Mouse (Mus musculus) midbrain, embryonic 12.5 days (tissue): ENCODE data around the gene Sarnp. TPM values are rescaled to one million over a fixed set of nuclear protein-coding genes. Genes with fewer than 3 reads are reported as not detected.
A peak's percentile ranks its signal among the peaks of the same experiment; 100 is the strongest.

ENCODE experiments used
- ATAC-seq: fragments of 200-750 bp; cut with Nextera tagmentation; 2 replicates; pipeline ENCODE4 v1.8.0; 2017; ENCODE audit warnings: low read depth, moderate TSS enrichment, moderate library complexity; ENCODE audit not compliant: low FRiP score
- H3K27ac ChIP-seq: fragments of 300-500 bp; sonication (generic); replicated peaks from 2 replicates; pipeline ENCODE4 v1.5.1; 2016; ENCODE audit warnings: mild to moderate bottlenecking
- H3K27me3 ChIP-seq: fragments of 300-500 bp; sonication (generic); 2 replicates; pipeline ENCODE4 v1.6.1; 2016; ENCODE audit warnings: mild to moderate bottlenecking
- H3K36me3 ChIP-seq: fragments of 300-500 bp; sonication (generic); 2 replicates; pipeline ENCODE4 v1.6.1; 2016
- H3K4me1 ChIP-seq: fragments of 300-500 bp; sonication (generic); 2 replicates; pipeline ENCODE4 v1.6.1; 2016
- H3K4me2 ChIP-seq: fragments of 300-500 bp; sonication (generic); replicated peaks from 2 replicates; pipeline ENCODE4 v1.6.1; 2016; ENCODE audit warnings: mild to moderate bottlenecking, moderate library complexity
- H3K4me3 ChIP-seq: fragments of 300-500 bp; sonication (generic); 2 replicates; pipeline ENCODE4 v1.5.1; 2016; ENCODE audit warnings: mild to moderate bottlenecking
- H3K9ac ChIP-seq: fragments of 300-500 bp; sonication (generic); replicated peaks from 2 replicates; pipeline ENCODE4 v1.6.1; 2016; ENCODE audit warnings: mild to moderate bottlenecking, moderate library complexity
- H3K9me3 ChIP-seq: fragments of 300-500 bp; sonication (generic); 2 replicates; pipeline ENCODE4 v1.6.1; 2016; ENCODE audit warnings: mild to moderate bottlenecking
- WGBS: fragments of 180-500 bp; shearing (Covaris S2); methylation state at CpG from one replicate; pipeline ENCODE4 v1.1.7; 2016; 5-methylcytosine and 5-hydroxymethylcytosine counted together
- polyA plus RNA-seq: library from polyadenylated mRNA; unstranded; fragments of >200 nt; fragmentation: Nextera tagmentation; extraction: Ambion mirVana; gene quantifications from 2 replicates; pipeline ENCODE4 v1.2.1, GENCODE M21; 2016

Gene Sarnp
- polyA plus RNA-seq, 1 experiment from 2014 or later = 217 TPM

DNA sequence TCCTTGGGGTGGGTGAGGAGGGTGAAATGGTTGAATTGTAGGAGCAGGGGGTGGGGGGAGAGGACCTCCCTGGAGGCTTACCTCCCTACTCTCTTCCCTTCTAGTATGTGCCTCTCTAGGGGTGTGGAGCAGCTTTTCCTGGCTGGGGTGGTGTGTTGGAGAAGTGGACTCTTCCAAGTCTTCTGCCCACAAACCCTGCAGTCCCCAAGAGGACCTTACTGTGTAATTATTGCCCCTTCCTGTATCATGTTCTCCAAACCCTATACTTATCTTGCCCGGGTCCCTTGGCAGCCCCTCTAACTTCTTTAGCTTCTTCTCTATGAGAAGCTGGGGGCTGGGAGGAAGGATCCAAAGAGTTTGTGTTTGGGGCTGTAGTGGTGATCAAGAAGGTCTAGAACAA is 79.7 kb downstream of the Sarnp start:
- H3K9me3 ChIP-seq = no peaks in the 10 kb centered on the region
- 70% methylated on average over 1 of the region's 1 CpGs for WGBS
- no peak overlapping the region for H3K4me2 ChIP-seq
- ATAC-seq = no peak
- no peaks in the 10 kb centered on the region for H3K36me3 ChIP-seq
- no peak overlapping the region for H3K9ac ChIP-seq
- peaks cover 42% of the 10 kb centered on the region for H3K27me3 ChIP-seq
- H3K4me3 ChIP-seq = no peak overlapping the region
- peaks cover 13% of the 10 kb centered on the region for H3K4me1 ChIP-seq
- no peak overlapping the region for H3K27ac ChIP-seq

DNA sequence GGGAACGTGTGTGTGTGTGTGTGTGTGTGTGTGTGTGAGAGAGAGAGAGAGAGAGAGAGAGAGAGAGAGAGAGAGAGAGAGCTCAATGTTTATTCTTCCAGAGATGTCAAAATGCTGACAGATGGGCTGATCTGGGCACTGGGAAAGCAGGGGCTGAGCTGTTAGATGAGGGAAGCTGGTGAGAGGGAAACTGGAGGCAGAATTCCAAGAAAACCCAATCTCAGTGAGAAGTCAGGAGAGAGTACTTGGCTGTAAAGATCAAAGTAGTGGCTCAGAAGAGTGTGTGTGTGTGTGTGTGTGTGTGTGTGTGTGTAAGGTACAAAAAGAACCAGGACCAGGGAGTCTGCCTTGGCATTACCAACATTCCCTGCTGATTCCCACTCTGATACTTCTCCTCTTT is 80.4 kb downstream of the Sarnp start:
- H3K4me2 ChIP-seq = no peak overlapping the region
- H3K27ac ChIP-seq = no peak overlapping the region
- H3K4me1 ChIP-seq = peaks cover 10% of the 10 kb centered on the region
- WGBS = 36% methylated on average over 1 of the region's 1 CpGs
- H3K4me3 ChIP-seq = no peak overlapping the region
- no peaks in the 10 kb centered on the region for H3K9me3 ChIP-seq
- H3K36me3 ChIP-seq = no peaks in the 10 kb centered on the region
- peaks cover 42% of the 10 kb centered on the region for H3K27me3 ChIP-seq
- H3K9ac ChIP-seq = no peak overlapping the region
- ATAC-seq = no peak

DNA sequence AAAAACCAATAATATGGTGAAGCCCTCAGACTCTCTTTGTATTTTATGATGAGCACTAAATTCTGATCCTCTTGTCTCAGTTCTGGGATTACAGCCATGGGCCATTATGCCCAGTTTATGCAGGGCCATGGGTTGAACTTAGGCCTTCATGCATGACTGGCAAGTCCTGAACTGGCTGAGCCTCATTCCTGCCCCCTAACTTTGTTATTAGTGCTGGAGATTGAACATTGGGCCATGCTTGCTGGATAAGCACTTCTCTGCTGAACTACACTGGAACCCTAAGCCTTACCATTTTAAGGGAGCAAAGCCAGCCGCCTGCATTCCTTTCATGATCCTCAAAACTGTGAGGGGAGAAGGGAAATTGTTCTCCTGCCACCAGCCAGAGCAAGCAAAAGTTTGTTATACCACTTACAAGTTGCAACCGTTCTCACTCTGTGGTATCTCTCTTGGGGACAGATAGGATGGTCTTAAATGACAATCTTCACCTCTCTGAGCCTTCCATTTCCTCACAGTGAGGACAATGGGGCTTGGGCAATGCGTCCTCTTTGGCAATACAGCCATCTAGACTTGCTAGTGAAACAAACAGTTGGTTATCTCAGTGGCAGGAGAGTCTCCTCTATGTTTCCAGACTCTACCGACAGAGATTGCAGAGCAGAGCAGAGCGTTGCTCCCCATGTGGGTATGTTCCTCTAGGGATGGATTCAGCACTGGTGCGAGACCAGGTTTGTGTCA is 82.8 kb downstream of the Sarnp start:
- Histone ChIP-seq H3K27ac (no peak overlapping the region), H3K4me1 (0 out of 2 replicates have a peak, but pooled peaks cover 5% of the 10 kb centered on the region), H3K27me3 (peaks cover 28% of the 10 kb centered on the region), H3K4me3 (no peak overlapping the region), H3K4me2 (no peak overlapping the region), H3K9ac (no peak overlapping the region), H3K9me3 (no peaks in the 10 kb centered on the region), H3K36me3 (no peaks in the 10 kb centered on the region)
- WGBS = 79% methylated on average over 6 of the region's 6 CpGs
- ATAC-seq = no peak

DNA sequence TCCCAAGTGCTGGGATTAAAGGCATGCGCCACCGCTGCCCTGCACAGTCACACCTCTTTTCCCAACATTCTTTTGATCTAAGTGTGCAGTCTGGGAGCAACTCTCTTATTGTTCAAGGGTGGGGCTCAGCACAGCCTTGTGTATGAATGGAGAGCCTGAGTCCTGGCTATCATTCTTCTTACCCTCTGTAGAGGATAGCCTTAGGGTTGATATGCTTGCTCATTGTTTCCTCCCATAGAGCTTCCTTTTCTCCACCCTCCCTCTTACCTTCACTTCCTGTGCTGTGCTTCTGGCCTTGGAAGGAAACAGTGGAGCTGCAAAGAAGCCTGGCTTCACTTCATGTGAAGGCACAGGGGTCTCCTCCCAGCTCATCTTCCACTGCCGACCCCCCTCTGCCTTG is 83.6 kb downstream of the Sarnp start, which contains the start of gene Cd63:
Gene Cd63 (plus strand): TSS at position 292 of the 400 bp plus-strand sequence.
- H3K27ac ChIP-seq = no peak within 1 kb of the TSS
- H3K4me3 ChIP-seq = no peak within 1 kb of the TSS
- H3K9ac ChIP-seq = no peak within 1 kb of the TSS
- WGBS = 91% methylated on average over 3 of the region's 3 CpGs
- no peaks in the 10 kb centered on the region for H3K9me3 ChIP-seq
- H3K4me1 ChIP-seq = 0 out of 2 replicates have a peak, but pooled peaks cover 5% of the 10 kb centered on the region
- H3K27me3 ChIP-seq = peaks cover 23% of the 10 kb centered on the region
- H3K36me3 ChIP-seq = no peaks in the 10 kb centered on the region
- no peak within 1 kb of the TSS for H3K4me2 ChIP-seq
- no peak for ATAC-seq

DNA sequence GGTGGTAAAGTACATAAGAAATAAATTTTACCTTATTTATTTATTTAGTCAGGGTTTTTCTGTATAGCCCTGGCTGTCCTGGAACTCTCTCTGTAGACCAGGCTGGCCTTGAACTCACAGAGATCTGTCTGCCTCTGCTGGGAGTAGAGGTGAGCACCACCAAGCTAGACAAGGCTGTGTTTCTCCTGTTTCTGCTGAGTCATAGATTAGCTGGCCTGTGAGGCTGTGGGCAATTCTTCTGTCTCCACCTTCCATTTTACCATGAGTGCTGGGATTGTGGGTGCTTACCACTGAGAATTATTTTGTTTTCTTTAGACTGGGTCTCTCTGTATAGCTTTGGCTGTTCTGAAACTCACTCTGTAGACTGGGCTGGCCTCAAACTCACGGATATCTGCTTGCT is 84.3 kb downstream of the Sarnp start:
- Histone ChIP-seq H3K36me3 (no peaks in the 10 kb centered on the region), H3K9me3 (no peaks in the 10 kb centered on the region), H3K27me3 (peaks cover 16% of the 10 kb centered on the region), H3K27ac (no peak overlapping the region), H3K4me2 (no peak overlapping the region), H3K4me1 (no peaks in the 10 kb centered on the region), H3K4me3 (no peak overlapping the region), H3K9ac (no peak overlapping the region)
- ATAC-seq = no peak
- 74% methylated on average over 1 of the region's 1 CpGs for WGBS

DNA sequence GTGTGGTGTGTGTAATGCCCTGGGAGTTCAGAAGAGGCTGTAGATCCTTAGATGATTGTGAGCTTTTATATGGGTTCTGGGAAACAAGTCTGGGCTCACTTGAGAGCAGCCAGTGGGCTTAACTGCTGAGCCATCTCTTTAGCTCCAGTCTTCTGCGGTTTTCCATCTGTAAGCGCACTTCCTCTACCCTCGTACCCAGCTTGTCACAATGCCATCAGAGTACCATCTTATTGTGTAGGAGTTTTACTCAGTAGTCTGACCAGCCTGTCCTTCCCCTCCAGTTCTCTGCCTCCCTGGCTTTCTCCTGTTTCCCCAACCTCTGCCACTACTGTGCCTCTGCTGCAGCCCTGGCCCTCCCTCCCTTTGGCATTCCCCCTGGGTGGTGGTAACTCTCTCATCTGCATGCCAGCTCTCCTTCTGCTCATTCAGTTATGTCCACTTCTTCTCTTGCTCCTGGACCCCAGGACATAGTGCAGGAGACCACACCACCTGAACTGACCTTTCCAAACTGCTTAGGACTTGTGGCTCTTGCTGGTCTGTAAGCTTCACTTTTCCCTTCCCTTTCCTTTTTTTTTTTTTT is 85.4 kb downstream of the Sarnp start:
- no peak overlapping the region for H3K4me2 ChIP-seq
- ATAC-seq = no peak
- H3K9me3 ChIP-seq = no peaks in the 10 kb centered on the region
- no peaks in the 10 kb centered on the region for H3K4me1 ChIP-seq
- WGBS = 84% methylated on average over 3 of the region's 3 CpGs
- H3K9ac ChIP-seq = no peak overlapping the region
- H3K27me3 ChIP-seq = peaks cover 5% of the 10 kb centered on the region; the same call in 1 of the 2 replicates
- no peak overlapping the region for H3K4me3 ChIP-seq
- no peaks in the 10 kb centered on the region for H3K36me3 ChIP-seq
- H3K27ac ChIP-seq = no peak overlapping the region

DNA sequence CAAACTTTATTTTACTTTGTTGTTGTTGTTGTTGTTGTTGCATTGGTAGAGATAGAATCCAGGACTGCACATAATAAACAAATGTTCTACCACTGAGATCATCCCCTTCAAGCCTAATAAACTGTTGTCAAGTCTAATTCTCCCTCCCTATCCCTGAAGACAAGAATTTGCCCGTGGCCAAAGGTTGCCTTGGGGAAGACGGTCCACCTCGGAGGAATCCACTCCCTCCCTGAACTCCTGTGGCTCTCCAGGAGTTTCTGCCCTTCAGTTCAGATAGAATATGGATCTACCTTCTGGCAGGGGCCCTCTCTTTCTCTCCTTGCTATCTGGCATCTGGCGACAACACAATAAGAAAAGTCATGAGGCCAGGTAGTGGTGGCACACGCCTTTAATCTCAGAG is 87.7 kb downstream of the Sarnp start:
- no peak overlapping the region for H3K9ac ChIP-seq
- peaks cover 8% of the 10 kb centered on the region for H3K27me3 ChIP-seq
- H3K4me1 ChIP-seq = peaks cover 7% of the 10 kb centered on the region; the same call in 1 of the 2 replicates
- no peak overlapping the region for H3K4me3 ChIP-seq
- WGBS = 82% methylated on average over 5 of the region's 5 CpGs
- H3K4me2 ChIP-seq = no peak overlapping the region
- ATAC-seq = no peak
- H3K36me3 ChIP-seq = no peaks in the 10 kb centered on the region
- H3K9me3 ChIP-seq = no peaks in the 10 kb centered on the region
- H3K27ac ChIP-seq = no peak overlapping the region

DNA sequence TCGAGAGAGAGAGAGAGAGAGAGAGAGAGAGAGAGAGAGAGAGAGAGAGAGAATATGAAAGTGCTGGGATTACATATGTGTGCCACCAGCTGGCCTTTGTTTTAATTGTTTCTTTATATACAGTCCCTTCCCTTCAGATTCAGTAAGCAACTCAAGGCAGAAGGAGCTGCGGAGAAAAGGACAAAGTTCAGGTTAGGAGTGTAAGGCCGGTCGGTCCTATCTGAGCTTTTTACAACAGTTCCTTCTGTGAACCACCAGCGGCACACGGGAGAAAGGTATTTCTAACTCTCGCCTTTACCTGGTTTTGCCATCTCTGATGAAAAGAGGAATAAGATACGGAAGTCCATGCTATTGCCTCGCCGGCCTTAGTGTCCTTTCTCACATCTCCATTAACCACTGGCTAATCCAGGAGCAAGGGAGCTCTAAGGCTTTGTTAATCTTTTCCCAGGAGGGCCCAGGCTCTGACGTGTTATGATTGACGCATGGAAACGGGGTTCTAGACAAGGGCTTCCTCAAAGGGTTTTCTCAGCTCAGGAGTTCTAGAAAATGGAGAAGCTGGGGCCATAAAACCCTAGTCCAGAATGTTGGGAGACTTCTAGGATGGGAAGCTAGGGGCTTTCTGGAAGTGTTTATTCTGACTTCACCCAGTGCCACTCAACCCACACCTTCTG is 91.8 kb downstream of the Sarnp start:
- Histone ChIP-seq H3K27me3 (peaks cover 11% of the 10 kb centered on the region), H3K4me1 (peaks cover 12% of the 10 kb centered on the region; the same call in 1 of the 2 replicates), H3K9me3 (no peaks in the 10 kb centered on the region), H3K4me3 (peak overlapping the region; percentile 62), H3K4me2 (peak overlapping the region; percentile 80), H3K27ac (0 out of 2 replicates have a peak overlapping the region, but pooled peaks have one; percentile 30), H3K36me3 (no peaks in the 10 kb centered on the region), H3K9ac (peak overlapping the region; percentile 79; the same call in 1 of the 2 replicates)
- WGBS = 51% methylated on average over 13 of the region's 13 CpGs
- ATAC-seq = 0 out of 2 replicates have a peak, but pooled peaks have one; percentile 3

DNA sequence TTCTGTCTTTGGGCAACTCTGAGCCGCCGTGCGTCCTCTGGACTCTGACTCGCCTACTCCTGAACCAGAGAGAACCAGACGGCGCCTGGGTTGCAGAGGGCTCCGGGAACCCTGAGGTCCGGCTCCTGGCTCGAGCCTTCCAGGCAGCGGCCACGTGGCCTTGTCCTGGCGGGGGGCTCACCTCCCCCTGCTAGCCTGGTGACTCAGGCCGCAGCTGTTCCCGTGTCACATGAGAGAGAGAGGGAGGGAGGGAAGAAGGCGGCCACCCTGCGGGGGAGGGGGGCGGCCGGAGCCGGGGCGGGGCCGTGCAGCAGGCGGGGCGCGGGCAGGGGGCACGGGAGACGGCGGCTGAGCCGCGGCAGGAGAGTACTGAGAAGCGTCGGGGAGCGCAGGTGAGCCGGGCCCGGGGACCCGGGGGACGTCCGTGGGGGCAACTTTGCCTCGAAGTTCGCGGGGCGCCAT is 92.5 kb downstream of the Sarnp start:
- H3K4me2 ChIP-seq = peak overlapping the region; percentile 80
- H3K9ac ChIP-seq = peak overlapping the region; percentile 79
- H3K4me3 ChIP-seq = peak overlapping the region; percentile 62
- peak; percentile 79 for ATAC-seq
- H3K36me3 ChIP-seq = no peaks in the 10 kb centered on the region
- H3K4me1 ChIP-seq = peaks cover 12% of the 10 kb centered on the region; the same call in 1 of the 2 replicates
- 0 out of 2 replicates have a peak overlapping the region, but pooled peaks have one; percentile 30 for H3K27ac ChIP-seq
- peaks cover 11% of the 10 kb centered on the region for H3K27me3 ChIP-seq
- no peaks in the 10 kb centered on the region for H3K9me3 ChIP-seq
- under 1% methylated on average over 38 of the region's 41 CpGs for WGBS

DNA sequence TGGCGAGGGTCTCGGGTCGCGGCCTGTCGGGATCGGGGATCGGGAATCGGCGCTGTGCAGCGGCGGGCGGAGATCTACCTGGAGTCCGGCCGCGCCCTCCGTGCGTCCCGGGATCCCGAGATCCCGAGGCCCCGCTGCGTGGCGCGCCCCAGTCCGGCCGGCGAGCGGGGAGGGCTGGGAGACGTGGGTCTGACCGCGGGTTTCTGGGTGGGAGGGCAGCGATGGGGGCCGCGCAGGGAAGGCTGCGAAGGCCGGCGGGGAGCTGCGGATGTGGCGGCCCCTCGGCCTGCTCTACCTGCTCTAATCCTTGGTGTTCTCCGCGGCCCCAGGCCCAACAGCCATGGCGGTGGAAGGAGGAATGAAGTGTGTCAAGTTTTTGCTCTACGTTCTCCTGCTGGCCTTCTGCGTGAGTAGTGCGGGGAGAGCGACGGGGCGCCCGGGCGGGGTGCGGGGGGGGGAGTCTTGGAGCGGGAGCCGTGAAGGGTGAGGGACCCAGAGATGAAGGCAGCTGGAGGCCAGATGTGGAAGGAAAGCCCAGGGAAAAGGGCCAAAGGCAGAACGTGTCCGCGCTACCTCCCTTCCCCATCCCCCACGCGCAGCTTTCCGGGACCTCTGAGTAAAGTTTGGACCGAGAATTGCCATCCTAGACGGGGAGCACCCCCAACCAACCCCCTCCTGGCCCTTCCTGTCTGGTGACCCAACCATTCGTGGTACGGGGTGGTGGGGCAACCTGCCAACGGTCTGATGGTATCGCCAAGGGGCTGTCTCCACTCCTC is 93.1 kb downstream of the Sarnp start:
- H3K27me3 ChIP-seq = peaks cover 11% of the 10 kb centered on the region
- no peaks in the 10 kb centered on the region for H3K36me3 ChIP-seq
- H3K4me1 ChIP-seq = peaks cover 12% of the 10 kb centered on the region; the same call in 1 of the 2 replicates
- peak overlapping the region; percentile 80 for H3K4me2 ChIP-seq
- 0 out of 2 replicates have a peak overlapping the region, but pooled peaks have one; percentile 30 for H3K27ac ChIP-seq
- WGBS = 3% methylated on average over 58 of the region's 66 CpGs
- H3K9me3 ChIP-seq = no peaks in the 10 kb centered on the region
- H3K4me3 ChIP-seq = peak overlapping the region; percentile 62
- peak; percentile 42 for ATAC-seq
- peak overlapping the region; percentile 79 for H3K9ac ChIP-seq

DNA sequence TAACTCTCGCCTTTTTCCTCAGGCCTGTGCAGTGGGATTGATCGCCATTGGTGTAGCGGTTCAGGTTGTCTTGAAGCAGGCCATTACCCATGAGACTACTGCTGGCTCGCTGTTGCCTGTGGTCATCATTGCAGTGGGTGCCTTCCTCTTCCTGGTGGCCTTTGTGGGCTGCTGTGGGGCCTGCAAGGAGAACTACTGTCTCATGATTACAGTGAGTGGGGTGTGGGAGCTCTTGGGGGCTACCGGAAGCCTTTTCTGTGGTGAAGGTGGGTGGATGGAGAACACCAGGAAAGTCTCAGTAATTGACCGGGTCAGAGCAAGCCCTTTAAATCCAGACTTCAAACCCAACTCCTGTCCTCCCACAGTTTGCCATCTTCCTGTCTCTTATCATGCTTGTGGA is 94.3 kb downstream of the Sarnp start:
- Histone ChIP-seq H3K4me1 (peaks cover 12% of the 10 kb centered on the region; the same call in 1 of the 2 replicates), H3K9me3 (no peaks in the 10 kb centered on the region), H3K9ac (no peak overlapping the region), H3K27me3 (peaks cover 11% of the 10 kb centered on the region), H3K4me2 (0 out of 2 replicates have a peak overlapping the region, but pooled peaks have one; percentile 80), H3K4me3 (no peak overlapping the region), H3K36me3 (no peaks in the 10 kb centered on the region), H3K27ac (no peak overlapping the region)
- no peak for ATAC-seq
- WGBS = 88% methylated on average over 6 of the region's 6 CpGs
